Mouse (Mus musculus) megakaryocyte, embryonic 14.5 days (primary cell): ENCODE measurements around the gene Steap1.

Source experiments
- FLI1 ChIP-seq: IDR thresholded peaks from 2 replicates; pipeline ENCODE4 v1.6.1; 2012; ENCODE audit warnings: low read length, inconsistent platforms, mixed read lengths
- GATA1 ChIP-seq: IDR thresholded peaks from 3 replicates; pipeline ENCODE4 v1.6.1; 2012; ENCODE audit warnings: mixed read lengths, low read length, inconsistent platforms, borderline replicate concordance

- TF ChIP-seq FLI1: no peak
- TF ChIP-seq GATA1: no peak
These were observed 44.1 kb downstream of the Steap1 start for GRCm38 (mm10) chr5:5705019-5705418.
